Mouse (Mus musculus) CD4-positive helper T cell, adult 2 months (primary cell): Measurements from ENCODE around the gene Foxp4.

ENCODE experiments used
- DNase-seq: peaks from one replicate; pipeline ENCODE4 v3.0.0-alpha.2; 2012; ENCODE audit warnings: low read depth, missing footprints, low spot score

The Foxp4 gene

DNA sequence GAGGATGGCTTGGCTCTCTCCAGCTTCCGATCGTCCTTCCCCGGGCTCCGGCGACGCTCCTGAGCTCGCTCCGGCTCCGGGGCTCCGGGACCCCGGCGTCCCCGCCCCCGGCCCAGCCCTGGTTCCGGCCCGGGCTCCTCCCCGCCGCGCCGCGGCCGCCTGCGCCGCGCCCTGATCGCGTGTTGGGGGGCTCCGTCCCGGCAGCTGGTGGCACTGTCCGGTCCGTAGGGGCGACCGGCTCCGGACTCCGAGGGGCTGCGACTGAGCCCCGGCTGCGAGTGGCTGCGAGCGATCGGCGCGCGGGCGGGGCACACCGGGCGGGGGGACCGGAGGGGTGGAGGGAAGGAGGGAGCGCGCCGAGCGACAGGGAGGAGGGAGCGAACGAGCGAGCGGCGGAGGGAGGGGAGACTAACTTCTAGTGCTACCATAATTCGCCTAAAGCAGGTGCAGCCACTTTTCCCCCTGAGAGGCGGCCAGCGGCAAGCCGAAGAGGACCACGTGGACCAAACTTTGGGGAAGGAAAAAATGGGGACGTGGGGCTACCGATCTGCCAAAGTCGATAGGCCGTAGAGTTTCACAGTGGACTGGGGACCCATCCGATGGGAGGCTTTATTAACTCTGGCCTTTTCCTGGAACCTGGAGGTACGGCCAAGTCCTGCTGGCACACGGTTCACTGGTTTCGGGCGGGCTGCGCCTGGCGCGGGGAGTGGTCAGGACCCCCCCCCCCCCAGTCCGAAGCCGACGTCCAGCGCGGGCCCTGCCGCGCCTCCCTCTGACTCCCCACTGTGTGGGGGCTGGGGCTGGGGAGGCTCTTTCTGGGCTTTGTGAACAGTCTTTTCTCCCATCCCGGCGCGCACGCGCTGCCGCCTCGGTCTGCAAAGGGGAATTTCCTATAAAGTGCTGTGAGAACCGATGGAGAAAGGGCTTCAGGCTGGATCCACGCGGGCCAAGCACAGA is at the start of gene Foxp4:
TSS of gene Foxp4 (minus strand) at position 263 of the 957 bp plus-strand sequence.
- peak; percentile 89 for DNase-seq

DNA sequence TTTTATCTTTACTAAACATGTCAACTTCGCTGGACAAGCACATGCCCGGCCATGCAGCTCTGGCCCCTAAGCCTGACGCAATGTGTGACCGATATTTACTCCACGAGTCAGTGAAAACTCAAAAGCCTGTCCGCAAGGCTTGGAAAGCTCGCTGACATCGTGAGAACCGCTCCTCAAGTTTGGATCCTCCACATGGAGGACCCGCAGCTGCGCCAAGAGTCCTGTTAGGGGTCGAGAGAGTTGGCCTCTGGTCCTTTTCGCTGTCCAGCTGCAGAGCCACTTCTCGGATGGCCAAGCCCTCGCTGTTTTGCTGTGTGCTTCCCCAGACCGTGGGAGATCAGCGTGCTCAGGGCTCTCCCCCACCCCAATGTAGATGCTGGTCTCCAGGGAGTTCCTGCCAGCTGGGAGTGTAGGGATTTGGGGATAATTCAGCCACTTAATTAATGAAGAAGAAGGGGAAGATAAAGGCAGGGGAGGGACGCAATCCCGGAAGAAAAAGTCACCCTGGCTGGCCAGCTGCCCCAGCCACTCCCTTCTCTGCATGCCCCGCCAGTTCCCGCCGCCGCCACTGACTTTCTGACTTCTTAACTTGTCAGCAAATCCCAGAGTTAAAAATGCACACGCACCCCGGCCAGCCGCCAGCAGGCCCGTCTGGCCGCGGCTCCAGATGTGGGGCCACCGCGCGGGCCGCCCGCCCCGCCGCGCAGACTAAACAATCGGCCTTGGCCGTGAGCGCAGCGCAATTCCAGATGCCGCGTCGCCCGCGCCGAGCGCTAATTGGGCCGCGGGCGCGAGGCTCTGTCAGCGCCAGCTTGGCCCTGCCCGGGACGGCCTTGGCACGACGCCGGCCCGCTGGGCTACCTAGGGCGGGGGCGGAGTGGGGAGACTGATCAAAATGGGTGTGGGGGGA is 49.4 kb upstream of the Foxp4 start:
- no peak for DNase-seq

- DNase-seq = no peak
Measured at GRCm38 (mm10) chr17:47965885-47966505, 41.5 kb upstream of the Foxp4 start.

- no peak for DNase-seq
Measured at GRCm38 (mm10) chr17:47958046-47958790, 33.8 kb upstream of the Foxp4 start.

GRCm38 (mm10) chr17:47956486-47956885 is 32.0 kb upstream of the Foxp4 start:
- no peak for DNase-seq

GRCm38 (mm10) chr17:47955054-47955741 is 30.8 kb upstream of the Foxp4 start:
- DNase-seq = no peak

DNA sequence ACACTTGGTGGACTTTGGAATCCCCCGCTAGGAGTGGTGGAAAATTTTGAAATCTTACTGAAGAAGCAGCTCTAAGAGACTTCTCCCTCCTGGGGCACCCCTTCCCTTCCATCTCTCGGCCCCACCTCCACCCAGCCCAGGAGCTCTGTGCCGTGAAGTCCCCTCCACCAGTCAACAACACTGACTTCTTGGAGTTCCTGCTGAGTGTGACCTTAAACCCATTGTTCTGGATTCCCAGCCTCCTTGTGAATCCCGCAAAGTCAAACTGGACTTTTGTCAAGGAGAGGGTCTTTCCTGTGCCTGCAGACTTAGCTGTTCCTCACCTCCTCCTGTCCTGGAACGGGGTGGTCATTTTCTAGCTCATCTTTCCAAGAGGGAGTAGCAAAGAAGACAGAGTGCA is 28.8 kb upstream of the Foxp4 start:
- no peak for DNase-seq

- no peak for DNase-seq
Measured at GRCm38 (mm10) chr17:47952368-47953081, 28.1 kb upstream of the Foxp4 start.

DNA sequence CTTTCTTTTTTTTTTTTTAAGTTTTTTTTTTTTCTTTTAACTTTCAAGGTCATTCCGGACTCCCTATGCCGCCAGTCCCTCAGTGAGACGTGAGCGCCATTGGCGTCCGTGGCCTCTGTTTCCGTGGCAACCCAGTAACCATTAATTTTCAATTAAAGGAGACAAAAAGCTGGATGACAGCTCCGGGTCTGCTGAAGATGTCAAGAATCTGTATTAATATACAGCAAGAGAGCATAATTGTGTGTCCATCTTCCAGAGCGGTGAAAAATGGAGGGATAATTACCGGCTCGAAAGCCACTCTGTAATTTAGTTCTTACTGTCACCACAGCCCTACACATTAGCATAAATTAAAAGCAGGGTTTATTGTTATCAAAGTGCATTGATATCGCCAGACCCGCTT is 27.0 kb upstream of the Foxp4 start:
- no peak for DNase-seq

DNA sequence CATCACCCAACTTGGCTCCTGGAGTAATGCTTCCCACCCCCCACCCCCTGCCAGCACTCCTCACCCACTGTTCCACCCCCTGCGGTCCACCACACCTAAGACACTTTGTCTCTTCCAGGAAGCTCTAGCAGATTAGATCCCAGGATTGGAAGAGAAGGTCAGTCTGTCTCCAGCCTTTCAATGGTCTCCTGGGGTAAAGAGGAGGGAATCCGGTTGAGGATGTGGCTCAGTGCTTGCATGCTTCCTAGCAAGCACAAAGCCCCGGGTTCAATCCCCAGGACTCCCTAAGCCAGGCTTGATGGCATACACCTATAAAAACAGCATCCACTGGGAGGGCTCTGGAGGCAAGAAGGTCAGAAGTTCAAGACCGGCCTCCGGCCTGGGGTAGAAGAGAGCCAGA is 26.4 kb upstream of the Foxp4 start:
- no peak for DNase-seq

- DNase-seq = no peak
Measured at GRCm38 (mm10) chr17:47949441-47949840, 25.0 kb upstream of the Foxp4 start.

DNA sequence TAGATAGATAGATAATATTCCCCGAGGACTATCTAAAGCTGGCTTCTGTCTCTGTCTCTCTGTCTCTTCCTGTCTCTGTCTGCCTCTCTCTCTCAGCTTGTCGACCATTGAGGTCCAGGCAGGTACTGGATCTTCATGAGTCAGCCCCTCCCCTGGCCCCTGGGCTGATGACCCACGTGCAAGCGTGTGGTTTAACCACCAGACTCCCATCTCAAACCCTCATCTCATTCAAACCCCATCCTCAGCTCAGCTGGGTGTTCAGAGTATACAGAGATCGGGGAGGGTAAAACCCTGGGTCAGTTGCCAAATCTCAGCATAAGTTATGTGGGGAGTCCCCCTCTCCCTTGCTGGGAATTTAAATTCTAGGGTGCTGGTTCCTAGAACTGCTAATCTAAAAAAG is 24.3 kb upstream of the Foxp4 start:
- no peak for DNase-seq

- no peak for DNase-seq
Measured at GRCm38 (mm10) chr17:47946921-47947420, 22.5 kb upstream of the Foxp4 start.

DNA sequence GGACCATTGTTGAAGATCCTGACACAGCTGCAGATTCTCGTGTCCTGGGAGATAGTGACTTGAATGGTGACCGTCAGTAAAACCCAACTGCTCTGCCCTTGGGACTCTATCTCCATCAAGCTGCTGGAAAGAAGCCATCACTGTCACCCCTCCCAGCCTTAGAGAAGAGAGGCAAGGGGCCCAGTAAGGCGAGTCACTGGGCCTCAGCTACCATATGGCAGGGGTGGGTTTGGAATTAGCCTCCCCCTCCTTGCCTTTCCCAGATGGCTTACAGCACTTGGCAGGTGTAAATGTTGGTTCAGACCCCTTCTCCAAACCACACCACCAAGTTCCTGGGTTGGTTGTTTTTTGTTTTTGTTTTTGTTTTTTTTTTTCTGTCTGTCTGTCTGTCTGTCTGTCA is 21.7 kb upstream of the Foxp4 start:
- no peak for DNase-seq

DNA sequence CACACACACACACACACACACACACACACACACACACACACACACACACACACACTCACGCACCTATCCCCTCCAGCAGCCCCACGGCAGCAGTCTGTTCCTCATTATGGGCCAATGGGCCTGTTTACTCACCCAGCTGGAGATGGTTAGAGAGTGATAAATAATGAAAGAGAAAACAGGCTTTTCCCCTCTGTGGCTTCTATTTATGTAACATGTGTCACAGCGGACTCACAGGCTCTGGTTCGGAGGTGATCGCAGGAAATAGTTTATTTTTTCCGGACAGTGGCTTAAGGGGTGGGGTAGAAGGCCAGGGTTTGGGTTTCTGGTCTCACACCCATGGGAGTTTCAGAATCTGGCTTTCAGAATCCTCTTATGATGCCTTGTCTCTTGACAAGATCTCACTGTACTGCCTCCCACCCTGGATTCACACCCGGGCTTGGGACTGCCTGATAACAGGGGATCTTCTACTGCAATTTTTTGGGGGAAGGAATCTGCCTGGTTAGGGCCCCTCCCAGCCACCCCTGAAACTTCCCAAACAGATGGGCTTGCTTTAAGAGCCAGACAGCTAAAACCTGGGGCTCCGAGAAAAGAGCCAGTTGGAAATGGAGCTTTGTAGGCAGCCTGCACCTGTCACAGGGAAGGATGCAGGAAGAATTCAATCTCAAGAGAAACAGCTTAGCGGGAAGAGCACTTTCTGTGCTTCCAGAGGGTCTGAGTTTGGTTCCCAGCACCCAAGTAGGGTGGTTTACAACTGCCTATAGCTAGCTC is 18.8 kb upstream of the Foxp4 start:
- peak; percentile 59 for DNase-seq

- no peak for DNase-seq
Measured at GRCm38 (mm10) chr17:47942008-47942407, 17.6 kb upstream of the Foxp4 start.

DNA sequence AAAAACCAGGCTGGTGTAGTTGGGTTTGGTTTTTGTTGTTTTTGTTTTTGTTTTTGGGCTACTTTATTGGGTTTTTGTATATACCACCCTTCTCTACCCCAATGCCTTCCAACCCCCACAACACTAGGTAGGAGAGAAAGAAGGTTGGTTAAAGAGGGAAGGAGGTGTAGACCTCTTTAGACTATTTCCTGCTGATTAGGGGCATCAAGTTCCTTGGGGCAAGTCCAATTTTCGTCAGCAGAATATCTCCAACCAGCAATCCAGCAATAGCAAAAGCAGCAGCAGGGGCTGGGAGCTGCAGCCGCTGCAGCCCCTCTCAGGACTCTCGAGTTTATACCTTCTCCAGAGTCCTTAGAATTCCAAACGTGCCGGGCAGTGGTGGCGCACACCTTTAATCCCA is 14.4 kb upstream of the Foxp4 start:
- DNase-seq = no peak

GRCm38 (mm10) chr17:47937926-47938600 is 13.6 kb upstream of the Foxp4 start:
- no peak for DNase-seq
